Mouse (Mus musculus): Measurements from ENCODE around the gene Dennd6b. TPM values are rescaled to one million over a fixed set of nuclear protein-coding genes. Genes with fewer than 3 reads are reported as not detected.

The Dennd6b gene
- total RNA-seq, 2 experiments from 2014 or later: 4.1 to 5.4 TPM

- no peak for DNase-seq
- intact Hi-C loops (cut with DNase I; ENCODE audit: low total_unique reads): no loop called here
Observed at GRCm38 (mm10) chr15:89184141-89184936, 12.0 kb downstream of the Dennd6b start.

DNA sequence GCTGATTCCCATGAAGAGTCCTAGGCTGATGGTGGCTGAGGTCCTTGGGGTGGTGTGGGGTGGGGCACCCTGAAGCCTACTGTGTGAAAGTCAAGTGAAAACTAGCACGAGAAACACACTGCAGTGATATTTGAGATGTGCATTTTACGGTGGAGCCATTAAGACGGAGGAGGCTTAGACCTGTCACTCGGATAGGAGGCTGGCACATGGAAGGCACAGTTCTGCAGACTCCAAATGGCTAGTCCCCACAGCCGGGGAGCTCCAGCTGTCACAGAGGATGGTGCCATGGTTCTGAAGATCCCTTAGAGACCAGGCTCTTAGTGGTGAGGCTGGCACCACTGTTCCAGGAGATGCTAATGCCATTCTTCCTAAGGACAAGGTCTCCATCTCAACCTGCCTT, 13.5 kb downstream of the Dennd6b start:
- DNase-seq: no peak
- intact Hi-C loops (cut with DNase I; ENCODE audit: low total_unique reads): no loop called here

DNA sequence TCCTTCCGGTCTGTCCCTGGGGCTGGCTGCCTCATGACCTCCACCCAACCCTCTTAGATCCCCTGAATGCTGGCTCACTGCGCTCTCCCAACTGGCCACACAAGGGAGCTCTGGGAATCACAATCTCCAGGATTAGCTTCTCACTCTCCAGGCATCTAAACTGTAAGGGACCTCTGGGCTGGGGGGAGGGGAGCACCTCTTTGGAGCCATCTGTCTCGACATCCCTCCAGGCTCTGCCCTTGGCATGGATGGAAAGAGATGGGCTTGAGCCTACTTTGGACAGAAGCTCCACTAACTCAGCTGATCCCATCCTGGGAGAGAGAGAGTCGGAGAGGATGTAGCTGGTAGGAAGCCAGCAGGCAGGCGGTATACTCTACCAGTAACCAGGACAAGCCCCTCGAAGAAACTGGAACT, 14.0 kb downstream of the Dennd6b start:
- peak; percentile 57 for DNase-seq
- intact Hi-C loops (cut with DNase I; ENCODE audit: low total_unique reads): no loop called here

DNA sequence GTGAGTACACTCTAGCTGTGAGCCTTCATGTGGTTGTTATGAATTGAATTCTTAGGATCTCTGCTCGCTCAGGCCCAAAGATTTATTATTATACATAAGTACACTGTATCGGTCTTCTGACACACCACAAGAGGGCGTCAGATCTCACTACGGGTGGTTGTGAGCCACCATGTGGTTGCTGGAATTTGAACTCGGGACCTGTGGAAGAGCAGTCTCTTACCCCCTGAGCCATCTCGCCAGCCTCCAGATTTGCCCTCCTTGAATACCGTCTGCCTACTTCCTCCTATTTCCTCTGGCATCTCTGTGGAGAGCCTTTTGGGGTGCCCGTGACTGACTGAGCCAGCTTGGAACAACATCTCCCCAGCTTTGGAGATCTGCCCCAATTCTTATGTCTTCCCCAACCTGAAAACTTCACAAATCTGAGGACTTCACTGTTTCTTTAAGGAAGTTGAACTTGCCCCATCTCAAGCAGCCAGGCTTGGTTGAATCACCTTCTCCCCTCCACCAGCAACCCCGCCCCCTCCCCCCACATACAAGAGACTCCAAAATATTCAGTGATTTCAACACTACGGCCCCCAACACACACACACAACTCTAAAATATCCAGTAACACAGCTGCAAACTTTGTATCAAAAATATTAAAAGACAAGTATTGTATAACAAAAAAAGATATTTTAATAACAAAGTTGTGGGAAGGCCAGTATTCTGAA, 14.6 kb downstream of the Dennd6b start:
- intact Hi-C loops (cut with DNase I; ENCODE audit: low total_unique reads): no loop called here
- no peak for DNase-seq

DNA sequence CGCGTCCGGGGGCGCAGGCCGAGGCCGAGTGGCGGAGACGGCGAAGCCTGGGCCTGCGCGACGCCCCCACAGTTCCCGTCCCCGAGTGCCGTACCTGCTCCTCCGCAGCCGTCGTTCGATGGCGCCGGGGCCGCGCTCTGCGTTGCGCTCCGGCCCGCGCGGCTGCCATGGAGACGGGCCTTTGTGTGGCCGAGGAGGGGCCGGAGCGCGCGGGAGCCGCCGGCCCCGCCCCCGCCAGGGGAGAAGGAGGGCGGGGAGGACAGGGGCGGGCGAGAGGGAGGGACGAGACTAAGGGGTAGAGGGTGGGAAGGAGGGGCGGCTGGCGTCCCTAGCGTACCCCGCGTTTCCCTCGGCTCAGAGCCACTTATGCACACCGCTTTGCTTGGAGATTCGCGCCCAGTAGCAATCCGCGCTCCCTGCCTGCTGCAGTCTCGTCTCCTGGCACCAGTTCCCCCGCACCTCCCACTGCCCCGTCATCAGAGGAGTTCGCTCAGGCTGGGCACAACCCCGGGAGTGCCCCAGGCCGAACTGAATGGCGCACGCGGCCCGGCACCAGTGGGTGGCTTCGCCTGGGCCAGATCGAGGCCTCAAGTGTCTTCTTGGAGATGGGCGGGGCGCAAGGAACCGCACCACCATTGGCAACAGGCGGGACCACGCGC, 15.6 kb downstream of the Dennd6b start, which contains the start of gene Plxnb2:
Plxnb2 (minus strand) TSS at position 218 of the 659 bp plus-strand sequence.
- peak; percentile 82 for DNase-seq
- intact Hi-C loops (cut with DNase I; ENCODE audit: low total_unique reads): no loop called here

DNA sequence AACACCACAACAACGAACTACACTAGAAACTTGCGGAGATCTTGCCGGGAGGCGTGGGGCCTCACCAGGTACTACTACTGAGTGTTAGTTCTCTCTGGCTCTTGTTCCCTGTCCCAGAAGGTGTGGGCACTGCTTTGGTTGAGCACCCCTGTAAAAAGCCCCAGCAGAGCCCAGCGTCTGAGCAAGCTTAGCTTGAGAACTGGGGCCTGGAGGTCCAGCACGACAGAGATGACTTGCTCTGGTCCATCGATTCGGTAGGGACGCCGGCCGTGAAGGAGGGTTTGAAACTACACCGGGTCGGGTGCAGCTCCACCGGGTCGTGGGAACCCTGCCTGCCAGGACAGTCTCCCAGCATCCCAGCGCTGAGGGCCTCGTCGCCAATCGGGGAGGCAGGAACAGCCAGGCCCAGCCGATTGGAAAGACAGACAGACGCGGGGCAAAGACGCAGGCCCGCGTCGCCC, 16.2 kb downstream of the Dennd6b start:
- intact Hi-C loops (cut with DNase I; ENCODE audit: low total_unique reads): no loop called here
- DNase-seq: peak; percentile 44

DNA sequence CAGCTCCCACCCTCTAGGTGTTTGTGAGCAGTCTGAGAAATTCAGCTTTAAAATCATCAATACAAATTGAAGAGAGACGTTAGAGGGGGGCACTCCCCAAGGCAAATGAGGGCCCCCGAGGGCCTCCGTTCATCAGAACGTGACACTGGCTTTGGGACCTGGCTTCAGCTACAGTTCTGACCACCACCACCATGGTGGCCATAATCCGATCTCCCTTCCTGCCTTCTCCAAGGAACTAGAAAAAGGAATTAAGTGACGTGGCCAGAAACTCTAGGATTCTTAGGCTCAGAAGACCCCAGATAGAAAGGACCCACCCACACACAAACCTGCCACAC, 16.7 kb downstream of the Dennd6b start:
- no peak for DNase-seq
- intact Hi-C loops (cut with DNase I; ENCODE audit: low total_unique reads): no loop called here

- intact Hi-C loops (cut with DNase I; ENCODE audit: low total_unique reads): no loop called here
- DNase-seq: peak; percentile 72
Observed at GRCm38 (mm10) chr15:89178954-89179629, 17.2 kb downstream of the Dennd6b start.

DNA sequence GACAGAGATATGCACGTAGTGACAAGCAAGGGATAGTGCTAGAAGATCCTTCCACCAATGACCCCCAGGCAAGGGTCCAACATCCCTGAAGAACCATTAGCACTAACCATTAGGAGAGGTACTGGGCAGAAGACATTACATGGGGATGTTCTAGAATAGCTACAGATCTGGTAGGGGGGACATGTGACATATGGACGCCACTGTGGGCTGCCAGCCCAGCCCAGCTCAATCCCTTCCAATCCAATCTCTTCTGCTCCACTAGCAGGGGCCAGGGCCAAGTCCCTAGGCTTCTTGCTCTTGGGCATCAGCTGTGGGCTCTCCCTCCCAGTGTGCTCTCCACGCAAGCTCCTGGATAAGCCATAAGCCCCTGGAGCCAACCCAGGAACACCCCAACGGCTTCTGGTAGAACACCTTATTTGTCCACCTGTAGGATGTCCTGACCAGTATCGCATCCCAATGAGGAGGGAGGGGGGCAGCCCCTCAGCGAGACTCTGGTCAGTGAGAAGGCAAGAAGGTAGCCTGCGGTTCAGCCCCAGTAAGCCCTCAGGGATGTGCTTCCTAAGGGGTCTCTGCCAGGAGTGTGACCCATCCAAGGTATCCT, 17.9 kb downstream of the Dennd6b start:
- intact Hi-C loops (cut with DNase I; ENCODE audit: low total_unique reads): no loop called here
- no peak for DNase-seq

DNA sequence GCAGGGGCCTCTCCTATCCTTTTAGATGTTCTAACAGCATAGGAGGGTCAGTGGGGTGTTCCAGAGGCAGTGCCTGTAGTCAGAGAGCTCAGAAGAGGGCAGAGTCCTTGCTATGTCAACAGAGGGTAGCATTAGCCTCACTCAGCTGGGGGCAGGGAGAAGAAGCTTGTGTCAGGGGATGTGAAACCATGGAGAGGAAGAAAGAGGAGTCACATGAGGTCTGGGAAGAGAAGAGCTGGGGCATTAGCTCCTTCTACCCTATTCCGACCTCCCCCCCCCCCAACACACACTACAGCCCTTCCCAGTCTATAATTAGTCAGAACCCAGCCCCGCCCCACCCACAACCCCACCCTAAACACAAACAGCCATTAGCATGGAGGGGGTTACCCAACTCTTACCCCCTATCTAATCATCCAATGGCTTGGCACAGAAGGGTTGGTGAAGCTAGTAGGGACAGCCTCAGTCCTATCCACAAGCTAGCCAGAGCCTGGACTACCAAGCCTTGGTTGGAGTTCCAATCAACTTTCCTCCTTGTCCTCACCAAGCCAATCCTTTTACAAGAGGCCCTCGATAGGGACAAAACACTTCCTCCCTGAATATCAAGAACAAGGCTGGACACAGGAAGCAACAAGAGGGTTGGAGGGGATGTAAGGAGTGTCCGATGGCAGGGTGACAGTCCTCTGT, 18.6 kb downstream of the Dennd6b start:
- intact Hi-C loops (cut with DNase I; ENCODE audit: low total_unique reads): no loop called here
- no peak for DNase-seq

DNA sequence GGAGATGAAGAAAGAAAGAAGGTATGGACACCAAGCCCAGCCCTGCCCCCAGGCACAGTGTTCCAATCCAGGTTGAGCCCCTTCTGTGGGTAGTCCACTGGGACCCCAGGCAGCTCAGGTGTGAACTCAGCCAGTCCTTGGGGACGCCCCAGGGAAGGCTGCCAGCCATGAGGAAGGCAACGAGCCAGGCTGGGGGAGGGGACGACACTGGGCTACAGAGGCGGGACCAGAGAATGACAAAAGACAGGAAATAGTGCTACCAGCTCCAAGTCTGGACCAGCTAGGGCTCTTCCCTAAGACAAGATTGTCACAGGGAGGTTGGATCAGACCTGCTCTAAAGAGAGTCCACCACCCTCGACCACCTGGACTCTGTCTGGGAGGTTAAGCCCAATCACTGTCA, 19.2 kb downstream of the Dennd6b start:
- peak; percentile 61 for DNase-seq
- intact Hi-C loops (cut with DNase I; ENCODE audit: low total_unique reads): no loop called here

DNA sequence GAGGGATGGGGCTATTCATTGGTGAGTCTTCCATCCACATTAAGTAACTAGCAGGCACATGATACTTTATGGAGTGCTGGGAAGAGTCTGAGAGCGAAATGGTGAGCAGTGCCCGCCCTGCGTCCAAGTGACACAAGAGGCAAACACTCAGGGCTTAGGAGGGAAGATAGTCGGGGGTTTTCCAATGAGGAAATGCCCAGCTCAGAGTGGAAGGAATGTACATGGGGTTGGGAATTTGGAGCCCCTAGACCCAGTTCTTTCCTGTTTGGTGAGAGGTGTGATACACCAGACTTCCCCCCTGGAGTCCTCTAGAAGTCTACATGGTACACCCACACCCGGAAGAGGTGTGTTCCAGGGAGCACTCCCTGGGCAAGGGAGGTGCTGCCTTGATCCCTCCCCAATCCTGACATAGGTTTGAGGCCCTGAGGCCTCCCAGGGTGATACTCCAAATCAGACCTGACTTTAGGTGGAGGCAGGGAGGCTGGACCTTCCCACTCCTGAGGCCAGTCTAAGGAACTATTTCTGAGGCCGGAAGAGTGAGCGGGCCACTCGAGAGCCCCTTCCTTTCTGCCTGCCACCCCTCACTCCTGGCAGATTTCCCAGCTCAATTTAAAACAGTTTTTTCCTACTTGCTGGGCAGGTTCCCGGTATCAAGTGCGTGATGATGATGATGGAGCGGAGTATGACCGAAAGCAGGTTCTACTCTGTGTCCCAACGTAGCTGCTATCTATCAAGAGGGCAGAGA, 20.7 kb downstream of the Dennd6b start:
- intact Hi-C loops (cut with DNase I; ENCODE audit: low total_unique reads): no loop called here
- no peak for DNase-seq

DNA sequence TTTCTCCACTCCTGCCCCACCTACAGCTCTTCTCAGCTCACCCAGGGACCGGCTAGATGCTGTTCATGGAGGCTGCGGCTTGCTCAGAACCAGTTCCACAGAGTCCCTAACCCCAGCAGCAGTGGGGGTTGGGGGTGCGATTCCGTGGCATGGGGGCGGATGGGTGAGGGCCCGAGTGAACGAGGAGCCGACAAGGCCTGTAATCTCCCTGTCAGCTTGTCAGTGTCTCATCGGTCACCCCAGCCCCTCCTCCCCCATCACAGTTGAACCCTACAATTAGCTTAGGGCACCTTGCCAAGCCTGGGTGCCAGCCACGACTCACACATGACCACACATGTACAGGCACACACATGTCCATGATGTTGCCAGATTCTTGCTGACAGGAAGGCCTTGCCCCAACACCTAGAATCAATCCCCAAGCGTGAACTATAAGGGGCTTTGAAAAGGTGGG, 21.4 kb downstream of the Dennd6b start:
- no peak for DNase-seq
- intact Hi-C loops (cut with DNase I; ENCODE audit: low total_unique reads): no loop called here

DNA sequence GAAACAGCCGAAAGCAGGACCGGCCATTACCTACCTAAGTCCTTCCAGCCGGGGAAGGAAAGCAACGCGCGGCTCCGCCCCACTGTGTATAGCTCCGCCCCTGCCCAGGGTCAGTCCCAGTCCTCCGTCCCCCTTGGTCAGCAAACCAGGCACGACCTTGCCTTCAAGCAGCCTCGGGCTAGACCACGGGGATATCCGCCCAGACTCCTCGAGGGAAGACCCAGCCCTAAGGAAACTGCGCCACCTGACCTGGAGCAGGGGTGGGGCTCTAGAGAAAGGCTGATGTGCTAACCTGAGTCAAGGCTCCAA, 22.4 kb downstream of the Dennd6b start:
- peak; percentile 62 for DNase-seq
- intact Hi-C loops (cut with DNase I; ENCODE audit: low total_unique reads): no loop called here

GRCm38 (mm10) chr15:89173024-89173905, 23.0 kb downstream of the Dennd6b start:
- DNase-seq: peak; percentile 46
- intact Hi-C loops (cut with DNase I; ENCODE audit: low total_unique reads): no loop called here

- DNase-seq: no peak
- intact Hi-C loops (cut with DNase I; ENCODE audit: low total_unique reads): no loop called here
Observed at GRCm38 (mm10) chr15:89172276-89172935, 23.9 kb downstream of the Dennd6b start.

GRCm38 (mm10) chr15:89171526-89172051, 24.7 kb downstream of the Dennd6b start:
- intact Hi-C loops (cut with DNase I; ENCODE audit: low total_unique reads): no loop called here
- DNase-seq: no peak
